Mouse (Mus musculus): ENCODE data around the gene Rnf213. TPM values are rescaled to one million over a fixed set of nuclear protein-coding genes. Genes with fewer than 3 reads are reported as not detected.

Gene Rnf213
- total RNA-seq, 1 experiment: 37.3 TPM

DNA sequence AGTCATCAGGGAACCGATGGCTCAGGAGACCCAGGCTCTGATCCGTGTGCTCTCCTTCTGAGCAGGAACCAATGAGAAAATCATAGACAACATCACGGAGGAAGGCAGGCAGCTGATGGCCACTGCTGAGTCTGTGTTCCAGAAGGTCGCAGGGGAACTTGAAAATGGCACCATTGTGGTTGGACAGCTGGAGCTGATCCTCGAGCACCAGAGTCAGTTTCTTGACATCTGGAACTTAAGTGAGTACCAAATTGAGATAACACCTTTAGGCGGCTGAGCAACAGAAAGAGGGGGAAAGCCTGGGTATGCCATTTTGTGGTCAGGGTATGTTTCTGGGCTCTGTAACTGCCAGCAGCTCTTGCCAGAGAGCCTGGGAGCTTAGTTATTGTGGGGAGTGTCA, 34.5 kb downstream of the Rnf213 start:
- Histone ChIP-seq H3K27ac (ENCODE audit: insufficient read depth, low read depth, low read length, poor library complexity, severe bottlenecking) (no peak overlapping the region), H3K9me3 (ENCODE audit: control insufficient read depth, insufficient read depth, low read depth, low read length) (no peaks in the 10 kb centered on the region), H3K4me3 (ENCODE audit: insufficient read depth in 1 of 2, low read depth in 1 of 2, low read length in 2 of 2, poor library complexity in 1 of 2, severe bottlenecking in 1 of 2) (no peak overlapping the region), H3K9ac (ENCODE audit: insufficient read depth, low read depth, low read length, poor library complexity, severe bottlenecking) (no peak overlapping the region), H3K4me1 (ENCODE audit: control insufficient read depth in 2 of 2, insufficient read depth in 2 of 2, low read length in 2 of 2, poor library complexity in 1 of 2) (peaks cover 2 to 7% of the 10 kb centered on the region in 2 experiments; a peak in 1 of 4 replicates), H3K36me3 (ENCODE audit: control insufficient read depth, insufficient read depth, low read length, poor library complexity, severe bottlenecking) (peaks cover 17% of the 10 kb centered on the region; the same call in 1 of the 2 replicates)
- TF ChIP-seq HCFC1 (IDR thresholded peaks at IDR 0.05; ENCODE audit: borderline replicate concordance, insufficient read depth, low read length) (no peak), ZC3H11A (IDR thresholded peaks at IDR 0.05; ENCODE audit: borderline replicate concordance, low read depth, low read length) (no peak), CHD2 (IDR thresholded peaks at IDR 0.05; ENCODE audit: low read depth, low read length) (no peak), ZNF384 (IDR thresholded peaks at IDR 0.05; ENCODE audit: low read depth, low read length) (no peak), MAFK (IDR thresholded peaks at IDR 0.05; ENCODE audit: insufficient read depth, low read depth, low read length) (no peak)
- in situ Hi-C loops (cut with MboI; ENCODE audit: low sequenced_read_pairs in 2 of 2, unreplicated experiment in 2 of 2): no loop called here
- DNase-seq (ENCODE audit: low read depth, low spot score): no peak

GRCm38 (mm10) chr11:119427986-119428385, 35.1 kb downstream of the Rnf213 start:
- no peak for TF ChIP-seq CHD2 (IDR thresholded peaks at IDR 0.05; ENCODE audit: low read depth, low read length)
- TF ChIP-seq HCFC1 (IDR thresholded peaks at IDR 0.05; ENCODE audit: borderline replicate concordance, insufficient read depth, low read length): no peak
- TF ChIP-seq MAFK (IDR thresholded peaks at IDR 0.05; ENCODE audit: insufficient read depth, low read depth, low read length): no peak
- no peak for TF ChIP-seq ZC3H11A (IDR thresholded peaks at IDR 0.05; ENCODE audit: borderline replicate concordance, low read depth, low read length)
- Histone ChIP-seq H3K27ac (ENCODE audit: insufficient read depth, low read depth, low read length, poor library complexity, severe bottlenecking) (no peak overlapping the region), H3K9ac (ENCODE audit: insufficient read depth, low read depth, low read length, poor library complexity, severe bottlenecking) (no peak overlapping the region), H3K4me1 (ENCODE audit: control insufficient read depth in 2 of 2, insufficient read depth in 2 of 2, low read length in 2 of 2, poor library complexity in 1 of 2) (peaks cover 2 to 7% of the 10 kb centered on the region in 2 experiments; a peak in 1 of 4 replicates), H3K36me3 (ENCODE audit: control insufficient read depth, insufficient read depth, low read length, poor library complexity, severe bottlenecking) (peaks cover 17% of the 10 kb centered on the region; the same call in 1 of the 2 replicates), H3K4me3 (ENCODE audit: insufficient read depth in 1 of 2, low read depth in 1 of 2, low read length in 2 of 2, poor library complexity in 1 of 2, severe bottlenecking in 1 of 2) (no peak overlapping the region), H3K9me3 (ENCODE audit: control insufficient read depth, insufficient read depth, low read depth, low read length) (no peaks in the 10 kb centered on the region)
- no peak for DNase-seq (ENCODE audit: low read depth, low spot score)
- in situ Hi-C loops (cut with MboI; ENCODE audit: low sequenced_read_pairs in 2 of 2, unreplicated experiment in 2 of 2): no loop called here

GRCm38 (mm10) chr11:119428649-119429136, 35.8 kb downstream of the Rnf213 start:
- TF ChIP-seq MAFK (IDR thresholded peaks at IDR 0.05; ENCODE audit: insufficient read depth, low read depth, low read length): no peak
- no peak for TF ChIP-seq ZNF384 (IDR thresholded peaks at IDR 0.05; ENCODE audit: low read depth, low read length)
- no peak for TF ChIP-seq ZC3H11A (IDR thresholded peaks at IDR 0.05; ENCODE audit: borderline replicate concordance, low read depth, low read length)
- TF ChIP-seq CHD2 (IDR thresholded peaks at IDR 0.05; ENCODE audit: low read depth, low read length): no peak
- DNase-seq (ENCODE audit: low read depth, low spot score): peak; percentile 75
- H3K9ac ChIP-seq (ENCODE audit: insufficient read depth, low read depth, low read length, poor library complexity, severe bottlenecking): no peak overlapping the region
- in situ Hi-C loops (cut with MboI; ENCODE audit: low sequenced_read_pairs in 2 of 2, unreplicated experiment in 2 of 2): no loop called here
- H3K4me1 ChIP-seq (ENCODE audit: control insufficient read depth in 2 of 2, insufficient read depth in 2 of 2, low read length in 2 of 2, poor library complexity in 1 of 2): peaks cover 2 to 7% of the 10 kb centered on the region in 2 experiments; a peak in 1 of 4 replicates
- H3K9me3 ChIP-seq (ENCODE audit: control insufficient read depth, insufficient read depth, low read depth, low read length): no peaks in the 10 kb centered on the region
- H3K36me3 ChIP-seq (ENCODE audit: control insufficient read depth, insufficient read depth, low read length, poor library complexity, severe bottlenecking): peaks cover 18% of the 10 kb centered on the region; the same call in 1 of the 2 replicates
- peak overlapping the region in 1 of 2 experiments; percentile 46; a peak in 2 of 4 replicates for H3K4me3 ChIP-seq (ENCODE audit: insufficient read depth in 1 of 2, low read depth in 1 of 2, low read length in 2 of 2, poor library complexity in 1 of 2, severe bottlenecking in 1 of 2)
- no peak overlapping the region for H3K27ac ChIP-seq (ENCODE audit: insufficient read depth, low read depth, low read length, poor library complexity, severe bottlenecking)

DNA sequence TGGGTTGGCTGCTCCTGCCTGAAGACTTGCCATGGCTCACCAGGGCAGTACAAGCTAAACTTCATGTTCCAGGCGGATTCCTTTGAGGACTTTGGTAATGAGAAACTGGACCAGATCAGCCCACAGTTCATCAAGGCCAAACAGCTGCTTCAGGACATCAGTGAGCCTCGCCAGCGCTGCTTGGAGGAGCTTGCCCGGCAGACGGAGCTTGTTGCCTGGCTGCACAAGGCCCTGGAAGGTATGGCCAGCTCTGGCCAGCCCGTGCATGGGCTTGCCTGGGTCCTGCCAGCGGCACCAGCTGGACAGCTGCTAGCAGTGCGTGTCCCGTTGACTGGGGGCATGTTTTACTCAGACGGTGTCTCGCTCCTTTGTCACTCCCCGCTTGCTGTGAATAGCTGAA, 38.6 kb downstream of the Rnf213 start:
- no peak overlapping the region for H3K4me3 ChIP-seq (ENCODE audit: insufficient read depth in 1 of 2, low read depth in 1 of 2, low read length in 2 of 2, poor library complexity in 1 of 2, severe bottlenecking in 1 of 2)
- TF ChIP-seq ZNF384 (IDR thresholded peaks at IDR 0.05; ENCODE audit: low read depth, low read length) (no peak), HCFC1 (IDR thresholded peaks at IDR 0.05; ENCODE audit: borderline replicate concordance, insufficient read depth, low read length) (no peak), CHD2 (IDR thresholded peaks at IDR 0.05; ENCODE audit: low read depth, low read length) (no peak), ZC3H11A (IDR thresholded peaks at IDR 0.05; ENCODE audit: borderline replicate concordance, low read depth, low read length) (no peak), MAFK (IDR thresholded peaks at IDR 0.05; ENCODE audit: insufficient read depth, low read depth, low read length) (no peak)
- no peak for DNase-seq (ENCODE audit: low read depth, low spot score)
- no peak overlapping the region for H3K27ac ChIP-seq (ENCODE audit: insufficient read depth, low read depth, low read length, poor library complexity, severe bottlenecking)
- in situ Hi-C loops (cut with MboI; ENCODE audit: low sequenced_read_pairs in 2 of 2, unreplicated experiment in 2 of 2): no loop called here
- no peak overlapping the region for H3K9ac ChIP-seq (ENCODE audit: insufficient read depth, low read depth, low read length, poor library complexity, severe bottlenecking)
- H3K9me3 ChIP-seq (ENCODE audit: control insufficient read depth, insufficient read depth, low read depth, low read length): no peaks in the 10 kb centered on the region
- peaks cover 2 to 7% of the 10 kb centered on the region in 2 experiments; a peak in 1 of 4 replicates for H3K4me1 ChIP-seq (ENCODE audit: control insufficient read depth in 2 of 2, insufficient read depth in 2 of 2, low read length in 2 of 2, poor library complexity in 1 of 2)
- H3K36me3 ChIP-seq (ENCODE audit: control insufficient read depth, insufficient read depth, low read length, poor library complexity, severe bottlenecking): peaks cover 15% of the 10 kb centered on the region

Data from ES-E14 (cell line).